Mouse (Mus musculus) neural tube, embryonic 12.5 days (tissue): ENCODE measurements around the gene Ier5. TPM values are rescaled to one million over a fixed set of nuclear protein-coding genes. Genes with fewer than 3 reads are reported as not detected.

Experiments used
- ATAC-seq: fragments of 200-750 bp; cut with Nextera tagmentation; 2 replicates; pipeline ENCODE4 v1.8.0; 2017; ENCODE audit warnings: low read depth, mild to moderate bottlenecking, moderate TSS enrichment, moderate library complexity; ENCODE audit not compliant: low FRiP score
- H3K27ac ChIP-seq: fragments of 300-500 bp; sonication (generic); 2 replicates; pipeline ENCODE4 v1.5.1; 2016
- H3K27me3 ChIP-seq: fragments of 300-500 bp; sonication (generic); replicated peaks from 2 replicates; pipeline ENCODE4 v1.6.1; 2016; ENCODE audit warnings: mild to moderate bottlenecking
- H3K36me3 ChIP-seq: fragments of 300-500 bp; sonication (generic); 2 replicates; pipeline ENCODE4 v1.6.1; 2016; ENCODE audit warnings: mild to moderate bottlenecking
- H3K4me1 ChIP-seq: fragments of 300-500 bp; sonication (generic); 2 replicates; pipeline ENCODE4 v1.6.1; 2016
- H3K4me2 ChIP-seq: fragments of 300-500 bp; sonication (generic); replicated peaks from 2 replicates; pipeline ENCODE4 v1.6.1; 2016; ENCODE audit warnings: mild to moderate bottlenecking
- H3K4me3 ChIP-seq: fragments of 300-500 bp; sonication (generic); 2 replicates; pipeline ENCODE4 v1.5.1; 2016
- H3K9ac ChIP-seq: fragments of 300-500 bp; sonication (generic); 2 replicates; pipeline ENCODE4 v1.6.1; 2016; ENCODE audit warnings: mild to moderate bottlenecking
- H3K9me3 ChIP-seq: fragments of 300-500 bp; sonication (generic); 2 replicates; pipeline ENCODE4 v1.6.1; 2016; ENCODE audit warnings: mild to moderate bottlenecking
- WGBS: fragments of 180-500 bp; shearing (Covaris S2); methylation state at CpG from one replicate; pipeline ENCODE4 v1.1.7; 2016; 5-methylcytosine and 5-hydroxymethylcytosine counted together
- polyA plus RNA-seq: library from polyadenylated mRNA; unstranded; fragments of >200 nt; fragmentation: Nextera tagmentation; extraction: Ambion mirVana; gene quantifications from 2 replicates; pipeline ENCODE4 v1.2.1, GENCODE M21; 2016

The Ier5 gene
- polyA plus RNA-seq, 1 experiment from 2014 or later: 23.2 TPM

- H3K9me3 ChIP-seq: no peaks in the 10 kb centered on the region
- no peak overlapping the region for H3K4me2 ChIP-seq
- WGBS: 42% methylated on average over 3 of the region's 3 CpGs
These were observed 14.5 kb upstream of the Ier5 start for GRCm38 (mm10) chr1:155113946-155114345.

GRCm38 (mm10) chr1:155112875-155113274 lies 13.4 kb upstream of the Ier5 start:
- Histone ChIP-seq H3K4me2 (no peak overlapping the region), H3K27me3 (no peaks in the 10 kb centered on the region), H3K4me1 (peaks cover 13% of the 10 kb centered on the region), H3K4me3 (no peak overlapping the region), H3K9ac (no peak overlapping the region), H3K36me3 (no peaks in the 10 kb centered on the region), H3K27ac (no peak overlapping the region), H3K9me3 (no peaks in the 10 kb centered on the region)
- WGBS: 93% methylated on average over 1 of the region's 1 CpGs
- ATAC-seq: no peak

More at GRCm38 (mm10) chr1:155113946-155114345, 14.5 kb upstream of the Ier5 start:
- Histone ChIP-seq H3K4me3 (no peak overlapping the region), H3K27ac (no peak overlapping the region), H3K36me3 (no peaks in the 10 kb centered on the region), H3K27me3 (no peaks in the 10 kb centered on the region), H3K4me1 (peaks cover 13% of the 10 kb centered on the region), H3K9ac (no peak overlapping the region)
- no peak for ATAC-seq

DNA sequence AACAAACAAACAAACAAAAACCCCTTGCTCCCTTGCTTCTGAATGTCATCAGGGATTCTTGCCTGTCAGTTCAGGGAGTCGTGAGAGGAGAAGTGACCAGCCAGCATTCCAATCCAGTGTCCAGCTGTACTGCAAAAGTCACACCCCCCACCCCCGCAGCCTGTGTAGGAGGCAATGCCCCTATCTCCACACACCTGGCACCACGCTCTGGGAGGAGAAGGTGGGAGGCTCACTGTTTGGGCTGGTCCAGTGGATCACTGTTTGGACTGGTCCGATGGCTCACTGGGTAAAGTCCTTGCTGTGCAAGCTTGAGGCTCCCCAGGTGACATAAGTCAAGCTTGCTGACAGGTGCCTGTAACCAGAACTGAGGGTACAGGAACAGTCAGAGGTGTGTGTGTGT lies 12.7 kb upstream of the Ier5 start:
- no peak overlapping the region for H3K4me3 ChIP-seq
- H3K4me1 ChIP-seq: peaks cover 13% of the 10 kb centered on the region
- H3K27ac ChIP-seq: no peak overlapping the region
- H3K9me3 ChIP-seq: no peaks in the 10 kb centered on the region
- no peak overlapping the region for H3K4me2 ChIP-seq
- no peaks in the 10 kb centered on the region for H3K27me3 ChIP-seq
- no peak for ATAC-seq
- no peaks in the 10 kb centered on the region for H3K36me3 ChIP-seq
- H3K9ac ChIP-seq: no peak overlapping the region
- 55% methylated on average over 4 of the region's 4 CpGs for WGBS

DNA sequence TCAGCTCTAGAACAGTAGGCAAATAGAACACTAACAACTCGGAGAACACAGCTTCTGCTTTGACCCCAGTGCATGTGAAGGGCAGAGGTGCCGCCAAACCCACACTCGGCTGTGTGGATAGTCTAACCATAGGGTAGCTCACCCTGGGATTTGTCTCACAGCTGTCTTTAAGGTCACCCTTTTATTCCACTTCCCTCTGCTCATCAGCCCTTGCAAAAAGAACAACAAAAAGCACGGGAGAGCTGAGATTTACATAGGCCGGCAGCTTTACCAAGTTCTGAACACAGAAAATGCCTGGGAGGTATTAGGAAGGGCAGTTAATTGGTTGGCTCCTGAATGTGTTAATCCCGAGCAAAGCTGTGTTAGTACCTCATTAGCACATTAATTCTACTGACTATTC lies 12.1 kb upstream of the Ier5 start:
- WGBS: 19% methylated on average over 6 of the region's 6 CpGs
- peaks cover 13% of the 10 kb centered on the region for H3K4me1 ChIP-seq
- no peak overlapping the region for H3K4me2 ChIP-seq
- H3K4me3 ChIP-seq: no peak overlapping the region
- no peaks in the 10 kb centered on the region for H3K36me3 ChIP-seq
- no peaks in the 10 kb centered on the region for H3K9me3 ChIP-seq
- no peak for ATAC-seq
- H3K27ac ChIP-seq: no peak overlapping the region
- H3K27me3 ChIP-seq: no peaks in the 10 kb centered on the region
- H3K9ac ChIP-seq: no peak overlapping the region

DNA sequence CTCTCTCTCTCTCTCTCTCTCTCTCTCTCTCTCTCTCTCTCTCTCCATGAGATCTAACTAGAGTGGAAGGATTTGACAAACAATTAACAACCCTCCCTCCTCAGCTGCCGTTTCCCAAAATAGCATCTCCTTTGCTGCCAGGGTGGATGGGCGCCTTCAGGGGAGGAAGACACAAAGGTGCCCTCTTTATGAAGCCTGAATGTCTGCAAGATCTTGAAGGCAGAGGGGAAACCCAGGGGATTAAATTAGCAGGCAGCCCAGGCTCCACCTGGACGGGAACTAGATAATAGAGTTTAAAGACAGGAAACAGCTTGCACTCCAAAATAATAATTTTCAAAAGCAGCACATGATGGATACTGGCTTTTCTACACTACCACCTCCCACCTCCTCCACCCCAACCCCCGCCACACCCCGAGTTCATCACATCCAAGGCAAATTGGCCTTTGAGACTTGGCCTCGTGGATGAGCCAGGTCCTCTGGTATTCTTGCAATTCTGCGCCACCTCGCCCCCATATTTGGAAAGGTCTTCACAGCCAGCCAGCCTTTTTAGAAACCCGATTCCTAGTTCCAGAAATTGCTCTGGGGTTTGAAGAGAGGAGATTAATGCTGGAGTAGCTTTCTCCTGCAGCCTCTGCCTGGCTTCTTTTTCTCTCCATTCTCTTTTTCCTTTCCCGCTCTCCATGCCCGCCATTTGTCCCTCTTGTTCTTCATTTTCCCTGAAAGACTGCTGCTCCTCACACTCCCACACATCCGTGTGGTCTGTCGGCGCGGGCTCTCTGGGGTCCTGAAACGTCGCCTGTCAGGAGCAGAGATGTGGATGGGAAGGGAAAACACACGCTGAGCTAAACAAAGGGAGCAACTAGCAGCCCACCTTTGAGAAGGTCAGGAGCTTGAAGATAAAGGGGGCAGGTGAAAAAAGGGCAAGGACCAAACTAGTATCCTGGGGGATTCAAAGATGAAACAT lies 10.2 kb upstream of the Ier5 start:
- Histone ChIP-seq H3K9me3 (no peaks in the 10 kb centered on the region), H3K27ac (no peak overlapping the region), H3K27me3 (no peaks in the 10 kb centered on the region), H3K9ac (no peak overlapping the region), H3K4me2 (peak overlapping the region; percentile 4; the same call in 1 of the 2 replicates), H3K36me3 (no peaks in the 10 kb centered on the region), H3K4me1 (peaks cover 13% of the 10 kb centered on the region), H3K4me3 (no peak overlapping the region)
- no peak for ATAC-seq
- WGBS: 35% methylated on average over 18 of the region's 18 CpGs

DNA sequence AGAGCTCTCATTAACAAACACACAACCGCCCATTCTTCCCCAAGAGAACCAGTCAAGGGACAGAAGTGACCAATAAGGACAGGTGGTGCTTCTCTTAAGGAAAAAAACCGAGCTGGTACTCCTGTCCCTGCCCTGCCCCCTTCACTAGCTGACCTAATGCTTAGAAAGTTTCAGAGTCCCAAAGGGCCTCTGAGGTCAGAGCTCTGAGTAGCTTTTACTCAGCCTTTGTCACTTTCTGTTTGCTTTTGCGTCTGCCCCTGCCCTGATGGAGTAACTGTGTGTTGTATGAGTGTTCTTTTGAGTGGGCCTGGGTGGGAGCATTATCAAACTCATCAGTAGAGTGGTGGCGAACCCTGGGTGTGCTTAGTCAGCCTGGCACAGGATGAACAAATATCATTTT lies 9.0 kb upstream of the Ier5 start:
- H3K9ac ChIP-seq: no peak overlapping the region
- H3K27ac ChIP-seq: no peak overlapping the region
- no peaks in the 10 kb centered on the region for H3K36me3 ChIP-seq
- peaks cover 13% of the 10 kb centered on the region for H3K4me1 ChIP-seq
- WGBS: 40% methylated on average over 4 of the region's 4 CpGs
- H3K4me3 ChIP-seq: no peak overlapping the region
- no peak overlapping the region for H3K4me2 ChIP-seq
- no peaks in the 10 kb centered on the region for H3K9me3 ChIP-seq
- no peaks in the 10 kb centered on the region for H3K27me3 ChIP-seq
- ATAC-seq: no peak

GRCm38 (mm10) chr1:155107843-155108242 lies 8.4 kb upstream of the Ier5 start:
- ATAC-seq: no peak
- 55% methylated on average over 5 of the region's 5 CpGs for WGBS
- Histone ChIP-seq H3K9ac (no peak overlapping the region), H3K27ac (no peak overlapping the region), H3K27me3 (no peaks in the 10 kb centered on the region), H3K4me2 (no peak overlapping the region), H3K4me3 (no peak overlapping the region), H3K4me1 (peaks cover 13% of the 10 kb centered on the region), H3K36me3 (no peaks in the 10 kb centered on the region), H3K9me3 (no peaks in the 10 kb centered on the region)

DNA sequence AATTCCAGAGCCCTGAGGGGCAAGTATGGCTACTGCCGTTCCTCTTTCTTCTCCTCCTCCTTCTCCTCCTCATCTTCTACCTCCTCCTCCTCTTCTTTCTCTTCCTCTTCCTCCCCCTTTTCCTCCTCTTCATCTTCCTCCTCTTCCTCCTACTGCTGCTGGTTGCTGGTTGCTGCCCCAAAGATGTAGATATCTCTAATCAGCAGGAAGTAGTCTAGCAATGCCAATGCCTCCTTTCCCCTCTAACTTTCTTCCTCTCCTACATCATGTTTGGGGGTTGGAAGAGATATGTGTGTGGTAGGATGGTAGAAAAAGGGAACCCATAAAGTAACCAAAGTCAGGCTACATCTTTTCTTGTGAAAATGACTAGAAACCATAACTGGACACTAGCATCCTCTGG lies 6.9 kb upstream of the Ier5 start:
- no peaks in the 10 kb centered on the region for H3K27me3 ChIP-seq
- H3K4me3 ChIP-seq: no peak overlapping the region
- no peak overlapping the region for H3K27ac ChIP-seq
- H3K9me3 ChIP-seq: no peaks in the 10 kb centered on the region
- H3K36me3 ChIP-seq: no peaks in the 10 kb centered on the region
- 52% methylated on average over 1 of the region's 1 CpGs for WGBS
- no peak overlapping the region for H3K4me2 ChIP-seq
- no peak for ATAC-seq
- peaks cover 9% of the 10 kb centered on the region for H3K4me1 ChIP-seq
- H3K9ac ChIP-seq: no peak overlapping the region

GRCm38 (mm10) chr1:155103991-155104390 lies 4.6 kb upstream of the Ier5 start:
- H3K27me3 ChIP-seq: no peaks in the 10 kb centered on the region
- no peaks in the 10 kb centered on the region for H3K4me1 ChIP-seq
- no peak overlapping the region for H3K4me3 ChIP-seq
- no peaks in the 10 kb centered on the region for H3K36me3 ChIP-seq
- no peak overlapping the region for H3K9ac ChIP-seq
- no peak overlapping the region for H3K27ac ChIP-seq
- no peak for ATAC-seq
- 93% methylated on average over 5 of the region's 5 CpGs for WGBS
- H3K9me3 ChIP-seq: no peaks in the 10 kb centered on the region
- H3K4me2 ChIP-seq: no peak overlapping the region

- no peak overlapping the region for H3K9ac ChIP-seq
- ATAC-seq: no peak
- no peaks in the 10 kb centered on the region for H3K36me3 ChIP-seq
- no peaks in the 10 kb centered on the region for H3K27me3 ChIP-seq
- no peak overlapping the region for H3K4me3 ChIP-seq
- H3K27ac ChIP-seq: no peak overlapping the region
- 76% methylated on average over 4 of the region's 4 CpGs for WGBS
- no peak overlapping the region for H3K4me2 ChIP-seq
- H3K4me1 ChIP-seq: no peaks in the 10 kb centered on the region
- H3K9me3 ChIP-seq: no peaks in the 10 kb centered on the region
These were observed 3.2 kb upstream of the Ier5 start for GRCm38 (mm10) chr1:155102631-155103030.

DNA sequence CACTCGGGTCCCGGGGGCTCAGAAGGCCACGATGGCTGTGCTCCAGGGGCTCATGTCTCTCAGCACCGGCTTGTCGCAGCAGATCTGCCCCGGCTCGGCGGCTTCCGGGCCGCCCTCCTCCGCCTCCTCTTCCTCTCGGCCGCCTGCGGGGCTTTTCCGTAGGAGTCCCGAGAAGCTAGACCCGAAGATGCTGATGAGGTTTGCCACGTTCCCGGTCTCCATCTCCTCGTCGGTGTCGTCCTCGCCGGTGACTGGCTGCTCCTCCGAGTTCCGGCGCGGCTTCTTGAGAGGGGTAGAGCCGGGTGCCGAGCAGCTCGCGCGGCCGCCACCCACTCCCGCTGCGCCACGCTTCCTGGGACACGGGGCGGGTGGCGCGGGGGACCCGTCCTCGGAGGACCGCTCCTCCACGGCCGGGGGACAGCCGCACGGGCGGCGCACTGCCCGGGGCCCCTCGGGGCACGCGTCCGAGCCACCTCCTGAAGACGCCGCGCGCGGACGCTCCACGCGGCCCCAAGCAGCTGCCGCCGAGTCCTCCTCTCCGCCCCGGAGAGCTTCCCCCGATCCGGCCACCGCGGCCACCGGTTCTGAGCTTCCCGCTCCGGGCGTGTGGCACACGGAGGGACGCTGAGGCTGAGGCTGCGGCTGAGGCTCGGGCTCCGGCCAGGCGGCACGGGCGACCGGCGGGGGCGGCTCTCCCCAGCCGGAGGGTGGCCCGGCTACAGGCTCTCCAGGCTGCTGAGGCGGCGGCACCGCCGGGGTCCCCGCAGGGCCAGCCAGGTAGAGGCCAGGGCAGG lies 753 bp downstream of the Ier5 start:
- Histone ChIP-seq H3K36me3 (no peaks in the 10 kb centered on the region), H3K4me2 (peak overlapping the region; percentile 79)
- peak; percentile 69 for ATAC-seq

DNA sequence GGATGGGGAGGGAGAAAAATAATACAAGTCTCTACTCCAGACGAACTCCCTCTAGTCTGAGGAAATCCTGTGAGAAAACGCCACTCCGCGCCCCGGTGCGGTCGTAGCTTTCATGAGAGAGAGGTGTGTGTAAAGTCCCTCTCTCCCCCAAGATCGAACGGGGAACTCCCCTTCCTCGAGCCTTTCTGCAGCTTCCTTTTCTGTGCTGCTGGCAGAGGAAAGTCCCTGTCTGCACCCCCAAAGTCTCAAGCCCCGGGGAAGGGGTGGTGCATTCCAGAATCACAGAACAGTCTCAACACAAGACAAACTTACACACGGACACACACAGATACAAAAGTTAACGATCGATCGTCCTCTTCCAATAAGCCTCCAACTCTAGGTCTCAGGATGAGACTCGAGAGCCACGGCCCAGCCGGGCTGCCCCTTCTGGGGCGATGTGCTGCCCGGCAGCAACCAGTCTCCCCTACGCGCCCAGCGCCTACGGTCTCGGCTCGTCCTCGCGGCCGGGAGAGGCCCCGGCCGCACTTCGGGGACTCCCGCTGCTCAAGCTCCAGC lies 1.4 kb downstream of the Ier5 start:
- peaks cover 19% of the 10 kb centered on the region for H3K4me1 ChIP-seq
- H3K36me3 ChIP-seq: no peaks in the 10 kb centered on the region
- H3K9me3 ChIP-seq: no peaks in the 10 kb centered on the region
- H3K4me2 ChIP-seq: peak overlapping the region; percentile 79
- no peak for ATAC-seq
- peak overlapping the region; percentile 100 for H3K4me3 ChIP-seq
- under 1% methylated on average over 33 of the region's 33 CpGs for WGBS
- H3K9ac ChIP-seq: peak overlapping the region; percentile 100
- H3K27ac ChIP-seq: peak overlapping the region; percentile 69
- H3K27me3 ChIP-seq: no peaks in the 10 kb centered on the region

More for the DNA sequence above, 753 bp downstream of the Ier5 start:
- Histone ChIP-seq H3K9ac (peak overlapping the region; percentile 100), H3K27ac (peak overlapping the region; percentile 69), H3K4me3 (peak overlapping the region; percentile 100), H3K9me3 (no peaks in the 10 kb centered on the region), H3K27me3 (no peaks in the 10 kb centered on the region), H3K4me1 (peaks cover 13% of the 10 kb centered on the region; the same call in 1 of the 2 replicates)
- under 1% methylated on average over 93 of the region's 93 CpGs for WGBS
